Mouse (Mus musculus) testis, postnatal 10 days (tissue): ENCODE measurements around the gene Kcnmb4.

Experiments
- DNase-seq: peaks from one replicate; pipeline ENCODE4 v3.0.0; 2021; ENCODE audit warnings: low spot score

Kcnmb4 gene

DNA sequence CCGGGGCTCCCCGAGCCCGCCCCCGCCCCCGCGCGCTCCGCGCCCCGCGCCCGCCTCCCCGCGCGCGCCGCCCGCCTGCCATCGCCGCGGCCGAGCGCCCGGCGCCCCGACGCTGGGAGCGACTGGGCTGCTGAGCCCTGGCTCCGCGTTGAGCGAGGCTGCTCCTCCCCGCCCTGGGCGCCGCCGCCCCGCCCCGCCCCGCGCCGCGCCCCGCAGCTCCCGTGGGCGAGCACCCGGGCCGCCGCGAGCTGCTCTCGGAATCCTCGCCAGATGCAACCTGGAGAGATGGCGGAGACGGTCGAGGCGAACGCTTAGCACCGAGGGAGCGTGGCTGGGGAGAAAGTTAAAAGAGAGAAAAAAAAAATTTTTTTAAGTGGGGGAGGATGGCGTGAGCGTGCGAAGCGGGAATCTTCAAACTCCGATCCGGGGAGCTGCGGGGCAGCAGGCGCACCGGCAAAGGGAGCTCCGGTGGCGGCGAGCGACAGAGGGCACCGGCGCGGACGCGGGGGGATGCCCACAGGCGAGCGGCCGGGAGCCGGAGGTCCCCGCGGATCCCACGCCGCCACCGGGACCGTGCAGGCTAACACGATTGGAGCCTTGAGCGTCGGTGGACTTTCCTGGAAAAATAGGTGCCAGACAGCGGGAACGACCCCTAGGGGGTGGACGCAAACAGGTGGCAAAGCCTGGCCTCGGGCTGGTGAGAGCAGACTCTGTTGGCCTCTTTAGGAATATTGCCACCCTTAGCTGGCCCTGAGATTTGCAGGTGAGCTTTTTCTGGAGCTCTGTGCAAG, at the start of gene Kcnmb4:
Gene Kcnmb4, minus strand, starts transcription at position 120 of the 791 bp plus-strand sequence.
- peak; percentile 62 for DNase-seq

DNA sequence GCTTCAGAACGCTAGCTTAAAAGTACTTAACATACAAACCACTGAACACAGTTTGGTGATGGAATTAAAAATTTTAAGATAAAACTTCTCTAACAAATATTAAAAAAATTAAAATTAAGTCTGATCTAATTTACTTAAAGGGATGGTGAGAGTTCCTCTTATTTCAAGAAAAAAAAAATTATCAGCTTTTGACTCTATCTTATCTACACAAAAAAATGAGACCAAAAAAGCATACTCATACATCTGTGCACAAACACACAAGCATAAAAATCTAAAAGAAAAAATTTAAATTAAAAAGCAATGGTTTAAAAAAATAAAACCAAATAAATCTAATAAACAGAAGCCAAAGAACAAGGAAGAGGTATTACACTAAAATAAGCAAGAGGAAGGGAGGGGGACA, 45.9 kb upstream of the Kcnmb4 start:
- DNase-seq, result no peak

DNA sequence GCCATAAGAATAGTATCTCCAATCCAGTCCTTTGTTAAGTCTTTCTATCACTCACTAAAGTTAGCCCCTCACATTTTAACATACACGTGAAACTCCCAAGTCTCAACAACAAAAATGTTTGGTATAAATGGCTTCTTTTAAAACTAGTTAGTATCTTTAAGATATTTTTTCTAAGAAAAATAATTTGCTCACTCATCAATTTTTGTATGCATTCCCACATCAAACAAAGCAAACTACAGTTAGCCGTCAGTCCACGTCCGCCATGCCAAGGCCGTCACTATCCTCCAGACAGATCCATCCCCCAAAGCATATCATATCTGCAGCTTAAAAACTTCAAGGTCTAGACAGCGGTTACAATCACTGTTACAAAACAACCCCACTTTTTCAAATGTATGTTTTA, 41.9 kb upstream of the Kcnmb4 start:
- no peak for DNase-seq

DNA sequence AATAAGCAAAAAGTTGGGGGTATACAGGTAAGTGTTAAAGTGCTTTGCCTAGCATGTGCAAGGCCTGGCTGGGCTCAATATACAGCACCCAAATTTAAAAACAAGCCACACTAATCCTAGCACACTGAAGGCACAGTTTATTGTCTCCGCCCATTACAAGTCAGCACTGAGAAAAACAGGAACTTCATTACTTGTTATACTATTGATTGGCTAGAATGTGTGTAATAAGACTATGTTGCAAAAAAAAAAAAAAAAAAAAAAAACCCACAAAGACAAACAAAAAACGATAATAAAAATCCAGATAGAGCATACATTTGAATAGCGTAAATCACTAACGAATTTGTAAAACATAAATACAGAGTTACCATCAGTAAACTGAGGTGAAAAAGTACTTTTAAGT, 41.5 kb upstream of the Kcnmb4 start:
- no peak for DNase-seq

DNA sequence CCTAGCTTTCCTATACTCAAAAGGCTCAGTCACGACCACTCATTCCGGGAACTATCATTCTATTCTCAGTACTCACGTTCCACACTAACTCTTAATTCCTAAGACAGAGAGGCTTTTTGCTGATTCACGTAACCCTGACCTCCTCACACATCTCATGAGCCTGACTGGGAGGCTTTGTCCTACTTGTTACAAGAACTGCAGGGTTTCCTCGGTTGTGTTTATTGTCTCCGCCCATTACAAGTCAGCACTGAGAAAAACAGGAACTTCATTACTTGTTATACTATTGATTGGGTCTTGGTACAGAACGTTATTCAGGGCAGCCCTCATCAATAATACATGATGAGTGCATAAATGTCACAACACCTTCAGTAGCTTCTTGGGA, 39.6 kb upstream of the Kcnmb4 start:
- no peak for DNase-seq

DNA sequence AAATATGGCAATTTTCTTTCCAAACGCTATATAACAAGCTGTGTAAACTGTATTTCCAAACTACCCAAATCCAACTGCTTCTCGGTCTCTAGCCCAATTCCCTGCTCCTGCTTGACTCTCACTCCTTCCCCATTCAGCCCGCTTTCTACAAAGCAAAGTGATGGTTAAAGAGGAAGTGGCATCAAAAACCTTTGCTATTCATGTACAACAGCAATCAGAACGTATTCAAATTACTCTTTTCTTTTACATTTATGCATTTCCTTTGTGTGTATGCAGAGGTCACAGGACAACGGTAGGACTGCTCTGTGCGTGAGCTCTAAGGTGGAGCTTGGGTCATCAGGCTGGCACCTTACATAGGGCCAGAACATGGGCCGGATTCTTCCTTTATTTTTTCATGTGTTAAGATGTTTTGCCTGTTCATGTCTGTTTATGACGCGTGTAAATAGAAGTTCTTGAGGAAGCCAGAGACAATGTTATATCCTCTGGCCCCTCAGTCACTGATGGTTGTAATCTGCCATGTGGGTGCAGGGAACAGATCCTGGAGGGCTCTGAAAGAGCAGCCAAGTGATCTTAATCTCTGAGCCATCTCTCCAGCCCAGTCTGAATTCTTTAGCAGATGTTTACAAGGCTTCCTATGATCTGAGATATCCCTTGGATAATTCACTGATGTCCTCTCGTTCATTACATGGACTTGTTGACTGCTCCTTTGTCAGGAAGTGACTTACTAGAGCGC, 39.0 kb upstream of the Kcnmb4 start:
- no peak for DNase-seq

DNA sequence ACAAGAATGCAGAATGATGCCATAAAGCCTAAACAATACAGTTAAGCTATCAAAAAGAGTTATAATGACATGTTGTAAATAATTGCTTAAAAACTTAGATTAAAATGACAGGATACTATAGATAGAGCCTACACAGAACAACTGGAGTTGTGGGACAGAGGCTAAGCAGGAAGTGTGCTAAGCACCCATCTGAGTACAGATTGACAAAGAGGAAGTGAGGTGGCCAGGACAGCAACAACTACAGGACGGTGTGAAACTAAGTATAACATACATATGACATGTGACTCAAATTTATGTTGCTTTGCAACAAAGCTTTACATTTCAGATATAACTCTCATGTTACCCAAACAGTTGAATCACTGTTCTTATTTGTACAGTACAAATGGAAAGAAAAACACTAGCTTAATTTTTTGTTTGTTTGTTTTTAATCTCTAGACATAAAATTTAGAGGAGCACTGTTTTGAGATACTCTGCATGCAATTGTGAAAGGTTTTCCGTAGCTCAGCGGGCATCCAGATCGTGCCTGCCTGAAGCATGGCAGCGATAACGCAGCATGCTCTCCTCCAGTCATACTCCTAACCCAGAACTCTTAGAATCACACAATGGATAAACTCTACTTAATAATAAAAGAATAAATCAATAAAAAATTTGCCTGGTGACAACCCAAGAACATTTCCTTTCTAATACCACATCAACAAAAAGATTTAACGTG, 31.8 kb upstream of the Kcnmb4 start:
- DNase-seq, result no peak

DNA sequence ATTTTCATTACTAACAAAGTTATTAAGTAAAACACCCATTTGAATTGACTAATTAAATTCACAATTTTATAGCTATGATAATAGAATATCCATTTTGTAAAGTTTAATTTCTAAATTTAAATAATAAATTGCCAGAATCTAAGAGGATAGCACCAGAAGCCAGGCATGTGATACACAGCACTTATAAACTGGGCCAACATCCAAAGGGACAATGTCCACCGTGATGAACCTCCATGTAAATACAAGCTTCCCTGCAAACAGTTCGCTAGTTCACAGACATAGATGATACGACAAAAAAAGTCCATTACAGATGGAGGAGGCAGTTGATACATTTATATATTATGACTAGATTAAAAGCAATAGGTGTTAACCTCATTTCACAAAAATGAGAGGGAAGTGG, 19.1 kb upstream of the Kcnmb4 start:
- no peak for DNase-seq

DNA sequence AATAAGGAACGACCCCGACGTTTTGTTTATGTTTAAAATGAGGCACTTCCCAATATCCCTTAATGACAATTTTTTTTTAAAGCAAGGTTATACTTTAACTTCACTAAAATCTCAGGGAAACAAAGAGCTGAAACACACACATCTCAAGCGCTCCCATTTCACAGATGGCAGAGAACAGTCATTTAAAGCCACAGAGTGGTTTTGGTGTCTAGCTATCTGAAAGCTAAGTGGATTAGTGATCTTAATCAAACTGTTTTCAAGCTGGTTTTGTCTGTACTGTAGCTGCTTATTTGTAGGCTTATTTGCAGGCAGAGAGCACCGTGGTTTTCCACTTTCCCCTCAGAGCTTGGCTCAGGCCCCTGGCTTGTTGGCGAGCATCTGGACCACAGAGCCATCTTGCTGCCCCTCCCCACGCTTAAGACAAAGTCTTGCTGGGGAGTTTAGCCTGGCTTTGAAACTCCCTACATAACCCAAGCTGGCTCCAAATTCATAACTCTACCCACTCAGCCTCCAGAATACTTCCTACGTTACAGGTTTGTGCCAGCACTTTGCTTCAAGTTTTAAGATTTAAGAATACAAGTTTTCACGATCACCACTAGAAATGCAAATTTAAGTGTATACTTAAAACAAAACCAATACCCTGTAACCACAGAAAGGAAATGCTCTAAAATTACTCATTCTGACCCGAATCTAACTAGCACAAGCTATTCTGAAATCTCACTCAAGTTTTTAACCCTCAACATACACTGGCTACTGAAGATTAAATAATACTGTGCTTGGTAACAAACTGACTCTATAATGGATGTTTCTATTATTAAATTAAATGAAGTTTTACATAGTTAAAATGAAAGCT, 13.4 kb upstream of the Kcnmb4 start:
- DNase-seq, result no peak

DNA sequence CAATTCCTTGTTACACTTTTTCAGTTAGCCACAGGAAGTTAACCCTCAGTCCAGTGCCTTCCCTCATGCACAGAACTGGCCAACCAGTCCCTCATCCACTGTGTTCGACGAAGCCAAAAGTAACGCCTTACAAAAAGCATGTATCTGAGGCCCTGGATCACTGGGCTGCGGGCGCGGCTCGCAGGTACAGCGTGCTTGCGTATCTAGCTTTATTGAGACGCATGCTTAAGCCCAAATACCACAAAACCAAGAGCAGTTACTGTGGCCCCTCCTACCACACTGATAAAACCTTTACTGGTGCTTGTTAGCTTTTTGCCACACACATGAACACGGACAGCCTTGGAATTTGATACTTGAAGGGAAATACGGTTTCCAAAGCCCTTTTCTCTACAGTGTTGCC, 8.2 kb upstream of the Kcnmb4 start:
- no peak for DNase-seq

DNA sequence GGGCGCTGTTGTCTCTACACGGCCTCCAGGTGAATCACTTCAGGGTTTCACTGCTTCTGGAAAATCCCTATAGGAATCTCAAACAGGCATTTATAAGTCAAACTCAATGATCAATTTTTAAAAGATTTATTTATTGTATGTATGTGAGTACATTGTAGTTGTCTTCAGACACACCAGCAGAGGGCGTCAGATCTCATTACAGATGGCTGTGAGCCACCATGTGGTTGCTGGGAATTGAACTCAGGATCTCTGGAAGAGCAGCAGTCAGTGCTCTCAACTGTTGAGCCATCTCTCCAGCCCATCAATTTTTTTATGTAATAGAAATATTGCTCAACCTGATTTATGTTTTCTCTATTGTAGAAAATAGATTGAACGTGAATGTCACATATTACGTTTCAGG, 7.3 kb upstream of the Kcnmb4 start:
- DNase-seq, result no peak

DNA sequence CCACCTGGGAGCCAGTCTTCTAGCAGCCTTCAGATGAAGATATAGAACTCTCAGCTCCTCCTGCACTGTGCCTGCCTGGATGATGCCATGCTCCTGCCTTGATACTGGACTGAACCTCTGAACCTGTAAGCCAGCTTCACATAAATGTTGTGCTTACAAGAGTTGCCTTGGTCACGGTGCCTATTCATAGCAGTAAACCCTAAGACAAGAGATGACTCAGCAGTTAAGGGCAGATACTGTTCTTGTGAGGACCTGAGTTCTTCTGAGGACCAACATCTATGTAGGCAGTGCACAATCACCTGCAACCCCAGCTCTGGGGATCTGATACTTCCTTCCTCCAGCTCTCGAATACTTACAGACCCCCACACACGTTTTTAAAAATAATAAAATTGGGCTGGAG, 2.9 kb upstream of the Kcnmb4 start:
- DNase-seq, result no peak

DNA sequence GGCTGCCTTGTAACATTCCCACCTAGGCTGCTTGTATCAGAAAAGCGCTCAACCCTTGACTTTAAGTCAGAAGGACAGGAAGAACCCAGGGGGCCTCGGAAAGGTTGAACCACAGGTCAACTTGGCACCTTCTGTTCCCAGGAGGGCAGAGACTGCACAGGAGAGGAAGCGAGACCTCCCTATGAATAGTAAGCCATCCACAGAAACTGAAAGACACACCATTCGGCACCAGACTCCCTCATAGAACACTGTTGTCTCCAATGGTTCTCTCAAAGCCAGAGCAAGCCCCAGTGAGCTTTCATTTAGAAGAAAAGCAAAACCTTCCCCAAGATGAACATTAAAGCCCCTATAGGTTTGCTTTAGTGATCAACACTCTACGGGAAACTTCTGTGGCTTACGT, 2.0 kb upstream of the Kcnmb4 start:
- no peak for DNase-seq

DNA sequence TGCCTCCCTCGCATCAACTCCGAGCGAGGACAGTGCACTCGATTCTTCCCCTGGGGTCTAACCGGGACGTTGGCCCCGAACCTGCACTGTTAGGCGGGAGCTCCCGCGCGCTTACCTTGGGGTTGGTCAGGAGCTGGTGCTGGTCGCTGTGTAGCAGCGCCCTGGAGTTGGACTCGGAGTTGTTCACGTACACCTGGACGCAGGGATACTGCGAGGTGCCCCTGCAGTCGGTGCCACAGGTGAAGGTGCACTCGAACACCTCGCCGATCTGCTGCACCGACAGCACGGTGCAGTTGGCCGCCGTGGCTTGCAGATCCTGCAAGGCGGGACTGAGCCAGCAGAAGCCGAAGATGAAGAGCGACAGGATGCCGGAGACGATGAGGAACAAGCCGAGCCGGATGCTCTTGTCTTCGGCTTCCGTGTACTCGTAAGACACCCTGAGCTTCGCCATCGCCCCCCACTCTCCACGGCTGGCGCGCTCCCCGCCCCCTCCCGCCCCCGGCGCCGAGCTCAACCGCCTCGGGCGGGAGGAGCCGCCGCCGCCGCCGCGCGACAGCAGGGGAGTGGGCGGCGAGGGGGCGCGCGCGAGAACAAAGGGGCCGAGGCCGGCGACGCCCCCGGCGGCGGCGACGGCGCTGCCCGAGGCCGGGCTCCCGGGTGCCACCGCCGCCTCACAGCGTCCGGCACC, 463 bp downstream of the Kcnmb4 start:
- peak; percentile 49 for DNase-seq

DNA sequence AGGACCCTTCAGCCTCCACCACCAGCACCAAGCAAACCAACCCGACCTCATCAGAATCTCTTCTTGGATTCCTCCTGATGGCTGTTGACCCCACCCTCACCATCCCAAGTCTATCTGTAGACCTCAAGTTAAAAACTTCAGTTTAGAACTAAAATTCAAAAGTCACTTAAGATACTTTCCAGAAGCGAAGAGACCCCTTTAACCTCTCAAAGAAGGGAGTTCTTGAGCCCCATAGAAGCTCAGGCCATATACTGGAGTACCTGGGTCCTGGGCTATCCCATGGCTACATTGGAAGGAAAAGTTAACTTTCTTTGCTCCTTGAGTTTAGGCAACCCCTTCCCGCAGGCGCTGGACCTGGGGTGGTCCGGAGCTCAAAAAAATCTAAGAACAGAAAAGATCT, 1.1 kb downstream of the Kcnmb4 start:
- no peak for DNase-seq

DNA sequence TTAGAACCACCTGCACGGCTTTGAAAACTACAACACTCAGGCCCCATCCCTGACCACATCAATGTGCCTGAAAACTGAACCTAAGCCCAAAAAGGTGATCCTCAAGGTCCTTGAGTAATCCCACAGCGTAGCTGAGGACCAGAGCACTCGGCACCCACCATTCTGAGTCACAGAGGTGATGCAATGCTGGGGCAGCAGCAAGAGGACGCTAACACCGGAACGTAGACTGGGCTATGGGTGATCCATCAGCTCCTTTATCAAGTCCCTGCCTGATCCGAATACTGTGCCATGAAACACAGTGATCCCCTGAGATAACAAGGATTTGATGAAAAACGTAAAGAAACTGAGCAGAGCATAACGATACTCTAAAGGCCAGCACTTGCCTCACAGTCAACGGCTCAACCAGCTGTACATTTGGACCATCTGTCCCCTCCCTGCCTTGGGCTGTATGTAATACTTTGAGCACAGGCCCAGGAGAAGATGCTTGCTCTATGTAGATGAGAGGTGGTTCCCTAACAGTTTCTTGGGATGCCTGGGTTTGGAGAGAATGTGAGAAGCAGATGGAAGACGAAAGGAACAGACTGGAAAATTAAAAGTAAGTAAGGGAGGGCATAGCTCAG, 3.3 kb downstream of the Kcnmb4 start:
- no peak for DNase-seq

DNA sequence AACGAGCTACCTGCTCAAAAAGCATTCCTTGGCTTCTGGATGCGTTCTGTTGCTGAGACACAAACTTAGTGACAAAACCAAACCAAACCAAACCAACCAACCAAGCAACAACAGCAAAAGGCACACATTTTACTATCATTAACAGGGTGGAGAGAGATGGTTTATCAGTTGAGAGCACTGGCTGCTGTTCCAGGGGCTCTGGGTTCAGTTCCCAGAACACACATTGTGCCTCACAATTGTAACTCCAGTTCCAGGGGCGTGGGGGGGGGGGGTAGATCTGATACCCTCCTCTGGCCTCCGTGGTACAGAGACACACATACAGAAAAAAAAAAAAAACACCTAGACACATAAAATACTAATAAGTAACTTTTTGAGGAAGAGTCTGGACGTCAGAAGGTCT, 5.6 kb downstream of the Kcnmb4 start:
- DNase-seq, result no peak

DNA sequence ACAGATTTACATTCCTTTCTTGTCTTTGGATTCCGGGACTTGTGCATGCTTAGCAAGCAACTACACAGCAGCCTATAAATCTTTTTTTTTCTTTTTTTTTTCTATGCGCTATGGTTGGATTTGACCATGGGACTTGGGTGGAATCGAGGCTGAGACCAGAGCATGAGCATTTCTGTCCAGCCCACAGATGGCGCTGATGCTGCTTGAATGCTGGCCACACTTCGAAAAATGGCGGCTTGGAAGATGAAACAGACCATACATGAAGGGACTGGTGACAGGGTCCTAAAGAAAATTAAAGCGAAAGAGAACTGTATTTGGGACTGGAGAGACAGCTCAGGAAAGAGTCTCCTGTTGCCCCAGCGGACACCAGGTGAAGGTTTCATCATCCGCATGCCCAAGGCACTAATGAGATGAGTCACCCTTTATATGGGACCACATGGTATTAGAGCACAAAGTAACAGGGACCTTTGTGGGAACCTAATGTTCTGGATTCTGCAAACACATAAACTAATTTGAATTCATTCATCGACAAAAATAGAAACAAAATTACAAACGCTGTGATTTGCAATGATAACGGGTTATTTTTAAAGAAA, 9.8 kb downstream of the Kcnmb4 start:
- no peak for DNase-seq

DNA sequence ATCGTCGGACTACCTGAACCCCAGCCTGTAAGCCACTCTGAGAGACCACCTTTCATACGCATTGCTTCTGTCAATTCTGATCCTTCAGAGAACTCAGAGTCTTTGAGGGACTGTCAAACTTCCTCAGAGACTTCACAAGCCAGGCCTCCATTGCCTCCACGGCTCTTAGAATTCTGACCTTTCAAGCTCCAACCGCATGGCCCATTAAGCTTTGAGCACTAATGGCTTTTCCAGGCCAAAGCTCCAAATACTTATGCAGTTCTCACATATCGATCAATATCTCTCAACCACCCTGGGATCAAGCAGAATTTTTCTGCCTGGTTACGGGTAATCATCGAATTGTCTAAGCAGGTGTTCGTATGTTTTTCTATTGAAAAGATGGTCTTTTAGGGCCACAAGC, 12.2 kb downstream of the Kcnmb4 start:
- no peak for DNase-seq

DNA sequence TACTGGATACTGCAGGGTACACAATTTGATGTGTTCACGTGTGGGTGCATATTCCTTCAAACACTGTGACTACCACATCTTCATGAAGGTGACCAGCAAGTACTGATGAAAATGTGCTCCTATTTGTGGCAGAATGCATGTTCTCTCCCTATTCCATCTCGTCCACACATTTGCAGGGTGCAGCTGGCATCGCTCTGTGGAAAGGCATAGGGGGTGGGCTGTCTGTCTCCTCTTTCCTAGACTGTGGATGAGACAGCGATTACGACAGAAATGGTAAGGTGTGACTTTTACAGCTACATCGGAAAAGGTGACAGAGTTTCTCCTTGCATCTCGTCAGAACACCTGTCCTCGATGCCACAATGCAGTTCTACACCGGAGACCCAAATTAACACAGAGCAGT, 14.9 kb downstream of the Kcnmb4 start:
- no peak for DNase-seq

DNA sequence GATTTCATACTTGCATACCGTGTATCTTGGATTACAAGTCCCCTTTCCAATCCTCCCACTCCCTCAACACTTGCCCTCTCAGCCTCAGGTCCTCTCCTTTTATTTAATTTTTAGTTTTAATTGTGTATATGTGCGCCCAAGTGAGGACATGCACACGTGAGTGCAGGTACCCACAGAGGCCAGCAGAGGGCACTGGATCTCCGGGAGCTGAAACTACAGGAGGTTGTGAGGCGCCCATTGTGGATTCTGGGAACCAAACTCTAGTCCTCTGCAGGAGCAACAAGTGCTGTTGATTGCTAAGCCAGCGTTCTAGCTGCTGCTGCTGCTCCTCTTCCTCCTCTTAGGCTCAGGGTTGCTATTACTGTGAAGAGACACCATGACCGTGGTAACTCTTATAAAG, 20.9 kb downstream of the Kcnmb4 start:
- DNase-seq, result peak; percentile 27
